Mouse (Mus musculus) kidney, embryonic 16.5 days (tissue): ENCODE data around the gene Rtel1. TPM values are rescaled to one million over a fixed set of nuclear protein-coding genes. Genes with fewer than 3 reads are reported as not detected.

Experiments
- ATAC-seq: fragments of 200-750 bp; cut with Nextera tagmentation; 2 replicates; pipeline ENCODE4 v1.8.0; 2017; ENCODE audit warnings: moderate TSS enrichment; ENCODE audit not compliant: low FRiP score, low TSS enrichment
- H3K27ac ChIP-seq: fragments of 300-500 bp; sonication (generic); 2 replicates; pipeline ENCODE4 v1.5.1; 2014; ENCODE audit warnings: low read length
- H3K27me3 ChIP-seq: fragments of 300-500 bp; sonication (generic); 2 replicates; pipeline ENCODE4 v1.6.1; 2014; ENCODE audit warnings: low read length, control low read depth, mixed read lengths; ENCODE audit not compliant: insufficient read depth
- H3K36me3 ChIP-seq: fragments of 300-500 bp; sonication (generic); 2 replicates; pipeline ENCODE4 v1.6.1; 2014; ENCODE audit warnings: low read length, control low read depth, mixed read lengths; ENCODE audit not compliant: insufficient read depth
- H3K4me1 ChIP-seq: fragments of 300-500 bp; sonication (generic); 2 replicates; pipeline ENCODE4 v1.6.1; 2014; ENCODE audit warnings: low read length, control low read depth, mixed read lengths; ENCODE audit not compliant: insufficient read depth
- H3K4me2 ChIP-seq: fragments of 300-500 bp; sonication (generic); replicated peaks from 2 replicates; pipeline ENCODE4 v1.6.1; 2014; ENCODE audit warnings: low read depth, low read length
- H3K4me3 ChIP-seq: fragments of 300-500 bp; sonication (generic); 2 replicates; pipeline ENCODE4 v1.5.1; 2014; ENCODE audit warnings: mild to moderate bottlenecking, low read length
- H3K9ac ChIP-seq: fragments of 300-500 bp; sonication (generic); replicated peaks from 2 replicates; pipeline ENCODE4 v1.6.1; 2014; ENCODE audit warnings: low read length
- H3K9me3 ChIP-seq: fragments of 300-500 bp; sonication (generic); 2 replicates; pipeline ENCODE4 v1.6.1; 2016; ENCODE audit warnings: low read length, control low read depth
- WGBS: fragments of 180-500 bp; shearing (Covaris S2); extraction: QIAGEN DNeasy Blood & Tissue Kit; methylation state at CpG from one replicate; pipeline ENCODE4 v1.1.7; 2014; 5-methylcytosine and 5-hydroxymethylcytosine counted together
- polyA plus RNA-seq: library from polyadenylated mRNA; unstranded; fragments of >200 nt; fragmentation: Nextera tagmentation; extraction: Ambion mirVana; gene quantifications from 2 replicates; pipeline ENCODE4 v1.2.1, GENCODE M21; 2015

Gene Rtel1
- polyA plus RNA-seq, 1 experiment from 2014 or later, result 51.2 TPM

DNA sequence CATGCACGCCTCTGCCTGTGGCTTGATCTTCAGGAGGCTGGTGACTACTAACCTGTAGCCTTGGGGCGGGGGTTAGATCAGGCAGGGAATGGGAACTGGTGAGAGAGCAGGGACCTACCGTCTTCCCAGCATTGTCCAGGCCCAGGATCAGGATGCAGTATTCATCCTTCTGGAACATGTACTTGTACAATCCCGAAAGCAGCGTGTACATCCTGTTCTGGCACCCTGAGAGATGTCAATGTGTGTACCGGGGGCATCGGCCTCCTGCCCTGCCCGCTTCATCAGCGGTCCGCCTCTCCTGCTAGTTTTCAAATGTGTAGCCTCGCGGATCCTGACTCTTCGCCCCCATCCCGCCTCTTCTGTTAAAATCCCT, 44.9 kb downstream of the Rtel1 start:
- Histone ChIP-seq H3K4me3 (peak overlapping the region; percentile 64), H3K4me1 (peaks cover 33% of the 10 kb centered on the region), H3K27ac (peak overlapping the region; percentile 94), H3K27me3 (no peaks in the 10 kb centered on the region), H3K36me3 (peaks cover 25% of the 10 kb centered on the region), H3K9ac (peak overlapping the region; percentile 80), H3K9me3 (no peaks in the 10 kb centered on the region), H3K4me2 (peak overlapping the region; percentile 91)
- WGBS, result 6% methylated on average over 14 of the region's 14 CpGs
- ATAC-seq, result peak; percentile 11; the same call in 1 of the 2 replicates

DNA sequence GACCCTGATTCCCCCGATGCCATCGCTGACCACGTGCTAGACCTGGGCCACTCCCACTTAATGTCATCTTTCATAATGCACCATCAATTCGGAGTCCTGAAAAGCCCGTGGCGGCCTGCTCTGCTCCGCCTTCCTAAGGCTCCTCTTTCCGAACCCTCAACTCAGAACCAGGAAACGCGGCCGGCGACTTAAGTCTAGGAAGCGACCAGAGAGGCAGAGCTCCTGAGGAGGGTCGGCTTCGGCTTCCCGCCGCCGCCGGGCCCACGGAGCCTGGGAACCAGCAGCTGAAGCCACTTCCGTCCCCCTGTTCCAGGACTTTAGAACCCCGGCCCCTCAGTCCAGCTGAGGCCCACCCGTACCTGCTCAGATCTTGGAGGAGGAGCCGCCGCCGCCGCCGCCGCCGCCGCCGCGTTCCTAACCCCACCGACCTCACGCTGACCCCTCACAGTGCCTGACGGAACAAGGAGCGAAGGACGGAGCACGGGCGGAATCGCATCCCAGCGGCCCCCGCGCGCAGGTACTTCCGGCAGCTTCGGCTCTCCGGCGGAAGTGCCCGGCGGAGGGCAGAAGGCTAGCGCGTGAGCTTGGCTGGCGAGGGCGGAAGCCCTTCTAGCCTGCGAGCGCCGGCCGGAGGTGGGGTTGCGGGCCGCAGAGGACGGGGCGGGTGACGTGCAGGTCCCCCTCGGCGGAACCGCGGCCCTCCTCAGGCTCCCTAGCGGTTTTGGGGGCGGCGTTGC, 45.5 kb downstream of the Rtel1 start, which contains the start of the genes Zgpat and Arfrp1:
TSS of gene Zgpat (plus strand) at position 69 of the 737 bp plus-strand sequence.
TSS of gene Arfrp1 (minus strand) at position 545 of the 737 bp plus-strand sequence.
- H3K4me3 ChIP-seq, result peak within 1 kb of the TSS; percentile 64
- ATAC-seq, result peak; percentile 93
- peak within 1 kb of the TSS; percentile 80 for H3K9ac ChIP-seq
- under 1% methylated on average over 71 of the region's 71 CpGs for WGBS
- H3K9me3 ChIP-seq, result no peaks in the 10 kb centered on the region
- H3K27ac ChIP-seq, result peak within 1 kb of the TSS; percentile 94
- H3K4me1 ChIP-seq, result peaks cover 33% of the 10 kb centered on the region
- no peaks in the 10 kb centered on the region for H3K27me3 ChIP-seq
- peak within 1 kb of the TSS; percentile 91 for H3K4me2 ChIP-seq
- H3K36me3 ChIP-seq, result peaks cover 24% of the 10 kb centered on the region

DNA sequence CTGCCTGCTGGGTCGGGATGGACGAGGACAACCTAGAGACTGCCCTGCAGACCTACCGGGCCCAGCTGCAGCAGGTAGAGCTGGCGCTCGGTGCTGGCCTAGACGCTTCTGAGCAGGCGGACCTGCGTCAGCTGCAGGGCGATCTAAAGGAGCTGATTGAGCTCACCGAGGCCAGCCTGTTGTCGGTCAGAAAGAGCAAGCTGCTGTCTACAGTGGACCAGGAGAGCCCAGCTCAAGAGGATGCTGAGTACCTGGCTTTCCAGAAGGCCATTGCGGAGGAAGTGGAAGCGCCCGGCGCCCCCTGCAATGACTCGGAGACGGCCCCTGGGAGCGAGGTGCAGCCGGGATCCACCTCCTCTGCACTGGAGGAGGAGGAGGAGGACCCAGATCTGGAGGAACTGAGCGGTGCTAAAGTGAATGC, 46.1 kb downstream of the Rtel1 start:
- Histone ChIP-seq H3K27me3 (no peaks in the 10 kb centered on the region), H3K27ac (peak overlapping the region; percentile 94), H3K4me3 (peak overlapping the region; percentile 64), H3K4me2 (peak overlapping the region; percentile 91), H3K9ac (peak overlapping the region; percentile 80), H3K4me1 (peaks cover 33% of the 10 kb centered on the region), H3K36me3 (peaks cover 23% of the 10 kb centered on the region), H3K9me3 (no peaks in the 10 kb centered on the region)
- 0% methylated on average over 20 of the region's 20 CpGs for WGBS
- peak; percentile 79 for ATAC-seq

DNA sequence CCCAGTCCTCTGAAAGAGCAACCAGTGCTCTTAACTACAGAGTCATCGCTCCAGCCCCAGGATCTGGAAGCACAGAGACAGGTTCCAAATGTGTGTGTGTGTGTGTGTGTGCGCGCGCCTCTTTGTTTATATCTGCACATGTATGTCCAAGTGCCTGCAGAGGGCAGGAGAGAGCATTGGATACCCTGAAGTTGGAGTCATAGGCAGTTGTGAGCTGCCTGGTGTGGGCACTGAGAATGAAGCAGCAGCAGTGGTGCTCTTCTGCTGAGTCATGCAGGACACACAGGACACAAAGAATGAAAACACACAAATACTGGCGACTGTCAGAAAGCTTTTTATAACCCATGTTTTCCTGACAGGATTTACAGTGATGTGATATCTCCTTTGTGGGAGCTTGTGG, 50.5 kb downstream of the Rtel1 start:
- Histone ChIP-seq H3K4me2 (no peak overlapping the region), H3K4me3 (no peak overlapping the region), H3K27ac (no peak overlapping the region), H3K27me3 (no peaks in the 10 kb centered on the region), H3K4me1 (peaks cover 25% of the 10 kb centered on the region), H3K9me3 (no peaks in the 10 kb centered on the region), H3K9ac (no peak overlapping the region), H3K36me3 (peaks cover 18% of the 10 kb centered on the region)
- WGBS, result 96% methylated on average over 5 of the region's 5 CpGs
- ATAC-seq, result no peak

DNA sequence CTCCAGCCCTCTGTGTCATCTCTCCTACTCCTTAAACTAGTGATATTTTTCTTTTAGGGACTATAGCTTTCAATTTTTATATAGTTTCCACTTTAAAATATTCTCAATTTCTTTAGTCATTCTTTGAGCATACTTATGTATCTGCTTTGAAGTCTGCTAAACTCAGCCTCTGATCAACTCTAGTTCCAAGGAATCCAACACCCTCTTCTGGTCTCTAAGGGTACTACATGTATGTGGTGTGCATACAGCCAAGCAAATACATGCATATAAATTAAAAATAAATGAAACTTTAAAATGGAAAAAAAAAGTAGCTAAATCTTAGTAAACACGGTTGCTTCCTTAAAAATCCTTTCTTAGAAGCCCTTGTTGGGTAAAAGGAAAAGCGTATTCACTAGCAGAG, 56.2 kb downstream of the Rtel1 start:
- Histone ChIP-seq H3K27me3 (no peaks in the 10 kb centered on the region), H3K9ac (no peak overlapping the region), H3K4me2 (no peak overlapping the region), H3K9me3 (no peaks in the 10 kb centered on the region), H3K4me3 (no peak overlapping the region), H3K36me3 (peaks cover 28% of the 10 kb centered on the region), H3K27ac (no peak overlapping the region), H3K4me1 (no peaks in the 10 kb centered on the region)
- ATAC-seq, result no peak
- WGBS, result 93% methylated on average over 2 of the region's 2 CpGs

DNA sequence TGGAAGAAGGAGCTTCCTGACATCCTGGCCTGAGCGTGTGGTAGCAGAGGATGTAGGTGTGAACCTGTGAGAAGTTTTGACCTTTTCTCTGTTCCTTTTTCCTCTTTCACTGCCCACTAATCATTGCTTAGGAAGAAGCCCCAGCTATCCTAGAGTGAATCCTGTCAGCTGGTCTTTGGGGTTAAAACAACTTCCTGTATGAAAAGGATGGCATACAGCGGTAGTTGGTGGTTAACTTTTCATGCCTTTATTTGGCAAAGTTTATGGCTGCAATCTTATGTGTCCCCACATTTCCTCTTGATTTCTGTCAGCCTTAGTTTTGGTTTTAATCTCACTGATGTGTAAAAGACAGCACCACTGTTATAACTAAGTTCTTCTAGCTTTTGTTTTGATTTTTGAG, 57.7 kb downstream of the Rtel1 start:
- no peak overlapping the region for H3K9ac ChIP-seq
- no peaks in the 10 kb centered on the region for H3K9me3 ChIP-seq
- H3K27ac ChIP-seq, result no peak overlapping the region
- H3K36me3 ChIP-seq, result peaks cover 28% of the 10 kb centered on the region
- no peak for ATAC-seq
- no peaks in the 10 kb centered on the region for H3K27me3 ChIP-seq
- no peak overlapping the region for H3K4me2 ChIP-seq
- no peak overlapping the region for H3K4me3 ChIP-seq
- WGBS, result 56% methylated on average over 2 of the region's 2 CpGs
- no peaks in the 10 kb centered on the region for H3K4me1 ChIP-seq

DNA sequence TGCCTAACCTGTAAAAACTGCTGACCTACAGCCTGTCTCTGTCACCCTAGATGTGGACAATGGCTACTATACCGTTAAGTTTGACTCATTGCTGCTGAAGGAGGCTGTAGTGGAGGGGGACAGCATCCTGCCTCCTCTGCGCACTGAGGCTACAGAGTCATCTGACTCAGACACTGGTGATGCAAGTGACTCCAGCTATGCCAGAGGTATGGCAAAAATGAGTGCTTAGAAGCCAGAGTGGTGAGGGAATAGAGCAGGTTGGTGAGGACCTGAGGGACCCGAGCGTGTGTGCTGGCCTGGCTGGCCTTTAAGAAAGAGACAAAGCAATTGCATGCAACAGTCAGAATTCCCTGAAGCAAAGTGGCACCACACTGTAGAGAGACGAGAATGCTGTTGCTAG, 59.2 kb downstream of the Rtel1 start:
- no peak for ATAC-seq
- peaks cover 41% of the 10 kb centered on the region for H3K36me3 ChIP-seq
- no peaks in the 10 kb centered on the region for H3K4me1 ChIP-seq
- no peak overlapping the region for H3K9ac ChIP-seq
- no peaks in the 10 kb centered on the region for H3K27me3 ChIP-seq
- no peak overlapping the region for H3K4me2 ChIP-seq
- 90% methylated on average over 5 of the region's 5 CpGs for WGBS
- H3K27ac ChIP-seq, result no peak overlapping the region
- H3K4me3 ChIP-seq, result no peak overlapping the region
- no peaks in the 10 kb centered on the region for H3K9me3 ChIP-seq

DNA sequence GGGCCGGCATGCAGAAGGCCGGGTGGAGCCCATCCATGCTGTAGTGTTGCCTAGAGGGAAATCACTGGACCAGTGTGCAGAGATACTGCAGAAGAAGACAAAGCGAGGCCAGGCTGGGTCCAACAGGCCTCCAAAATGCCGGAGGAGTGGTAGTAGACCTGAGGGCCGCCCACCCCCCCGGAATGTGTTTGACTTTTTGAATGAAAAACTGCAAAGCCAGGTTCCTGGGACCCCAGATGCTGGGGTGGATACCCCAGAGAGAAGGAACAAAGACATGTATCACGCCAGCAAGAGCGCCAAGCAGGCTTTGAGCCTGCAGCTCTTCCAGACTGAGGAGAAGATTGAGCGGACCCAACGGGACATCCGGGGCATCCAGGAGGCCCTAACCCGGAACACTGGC, 60.2 kb downstream of the Rtel1 start, which contains the start of gene Lime1:
TSS of gene Lime1 (plus strand) at position 301 of the 400 bp plus-strand sequence.
- ATAC-seq, result no peak
- H3K4me2 ChIP-seq, result no peak within 1 kb of the TSS
- peaks cover 45% of the 10 kb centered on the region for H3K36me3 ChIP-seq
- no peak within 1 kb of the TSS for H3K27ac ChIP-seq
- no peaks in the 10 kb centered on the region for H3K27me3 ChIP-seq
- H3K9me3 ChIP-seq, result no peaks in the 10 kb centered on the region
- no peak within 1 kb of the TSS for H3K9ac ChIP-seq
- no peaks in the 10 kb centered on the region for H3K4me1 ChIP-seq
- no peak within 1 kb of the TSS for H3K4me3 ChIP-seq
- 94% methylated on average over 12 of the region's 12 CpGs for WGBS

DNA sequence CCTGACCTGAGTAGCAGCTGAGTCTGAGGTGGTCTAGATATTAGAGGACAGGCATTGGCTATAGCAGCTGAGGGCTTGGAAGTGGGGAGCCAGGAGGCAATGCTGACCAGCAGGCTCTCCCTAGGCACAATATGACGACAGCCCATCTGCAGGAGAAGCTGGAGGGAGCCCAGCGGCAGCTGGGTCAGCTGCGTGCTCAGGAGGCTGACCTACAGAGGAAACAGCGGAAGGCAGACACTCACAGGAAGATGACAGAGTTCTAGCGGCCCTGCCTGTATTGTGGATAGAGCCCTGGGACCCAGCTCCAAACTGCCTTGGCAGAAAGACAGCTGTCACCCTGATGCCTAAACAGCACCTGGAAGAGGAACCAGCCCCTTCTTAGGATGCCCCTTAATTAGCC, 60.7 kb downstream of the Rtel1 start:
- no peaks in the 10 kb centered on the region for H3K4me1 ChIP-seq
- no peak overlapping the region for H3K4me3 ChIP-seq
- H3K27ac ChIP-seq, result no peak overlapping the region
- H3K27me3 ChIP-seq, result no peaks in the 10 kb centered on the region
- 80% methylated on average over 5 of the region's 5 CpGs for WGBS
- no peaks in the 10 kb centered on the region for H3K9me3 ChIP-seq
- H3K36me3 ChIP-seq, result peaks cover 48% of the 10 kb centered on the region
- ATAC-seq, result no peak
- no peak overlapping the region for H3K9ac ChIP-seq
- no peak overlapping the region for H3K4me2 ChIP-seq

DNA sequence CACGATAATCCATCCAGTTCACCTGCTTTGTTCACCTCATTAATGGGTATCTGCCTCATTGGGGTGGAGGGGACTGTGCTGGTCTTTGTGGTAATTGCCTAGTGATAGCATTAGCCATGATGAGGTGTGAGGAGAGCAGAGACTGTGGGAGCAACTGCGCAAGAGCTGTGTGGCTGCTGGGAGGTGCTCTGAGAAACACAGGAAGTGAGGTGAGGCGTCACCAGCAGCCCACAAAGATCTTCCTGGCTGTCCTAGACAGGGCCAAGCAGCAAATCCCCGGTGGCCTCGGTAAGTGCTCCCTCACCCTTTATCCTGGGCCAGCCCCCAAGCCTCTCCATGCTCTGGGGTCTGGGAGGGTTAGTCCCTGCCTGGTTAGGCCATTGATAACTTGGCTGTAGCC, 61.6 kb downstream of the Rtel1 start:
- peaks cover 49% of the 10 kb centered on the region for H3K36me3 ChIP-seq
- H3K4me3 ChIP-seq, result no peak overlapping the region
- WGBS, result 82% methylated on average over 5 of the region's 5 CpGs
- ATAC-seq, result no peak
- no peak overlapping the region for H3K27ac ChIP-seq
- H3K27me3 ChIP-seq, result no peaks in the 10 kb centered on the region
- H3K4me1 ChIP-seq, result no peaks in the 10 kb centered on the region
- H3K9me3 ChIP-seq, result no peaks in the 10 kb centered on the region
- no peak overlapping the region for H3K9ac ChIP-seq
- H3K4me2 ChIP-seq, result no peak overlapping the region
